Mouse (Mus musculus): ENCODE measurements around the gene BC100530. TPM values are rescaled to one million over a fixed set of nuclear protein-coding genes. Genes with fewer than 3 reads are reported as not detected.
"Not testable (repeated sequence)": the region's sequence is repeated elsewhere in the genome, so short reads cannot be mapped to it uniquely, and the experiment has no call there.

The BC100530 gene
- polyA plus RNA-seq (2016; fragmentation: Nextera tagmentation; extraction: Ambion mirVana) = not detected in 2 replicates

DNA sequence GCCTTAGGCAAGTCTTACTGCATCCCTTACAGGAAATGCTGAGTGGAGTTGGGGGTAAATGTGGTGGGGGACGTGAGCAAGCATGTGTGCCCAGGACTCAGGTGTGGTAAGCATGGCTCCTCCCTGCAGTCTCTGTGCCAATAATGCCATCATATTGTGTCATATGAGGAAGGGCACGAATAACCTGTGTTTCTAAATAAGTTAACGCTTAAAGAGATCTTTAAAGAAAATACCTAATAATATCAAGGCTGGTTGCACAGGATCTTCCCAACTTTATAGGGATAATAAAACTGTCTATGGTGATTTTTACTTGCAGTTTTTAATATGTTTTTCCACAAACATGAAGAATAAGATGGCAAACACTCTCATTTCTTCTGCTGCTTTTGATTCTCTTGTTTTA is at the start of gene BC100530:
Gene BC100530 (minus strand): TSS at position 101 of the 400 bp plus-strand sequence.
- H3K27me3 ChIP-seq (ENCODE audit: insufficient read depth, poor library complexity, severe bottlenecking); H3K27ac ChIP-seq; H3K36me3 ChIP-seq; H3K9me3 ChIP-seq; H3K4me1 ChIP-seq (replicated peaks); H3K4me3 ChIP-seq; DNase-seq (ENCODE audit: low spot score): not testable (repeated sequence)
- 81% methylated on average over 3 of the region's 3 CpGs for WGBS

DNA sequence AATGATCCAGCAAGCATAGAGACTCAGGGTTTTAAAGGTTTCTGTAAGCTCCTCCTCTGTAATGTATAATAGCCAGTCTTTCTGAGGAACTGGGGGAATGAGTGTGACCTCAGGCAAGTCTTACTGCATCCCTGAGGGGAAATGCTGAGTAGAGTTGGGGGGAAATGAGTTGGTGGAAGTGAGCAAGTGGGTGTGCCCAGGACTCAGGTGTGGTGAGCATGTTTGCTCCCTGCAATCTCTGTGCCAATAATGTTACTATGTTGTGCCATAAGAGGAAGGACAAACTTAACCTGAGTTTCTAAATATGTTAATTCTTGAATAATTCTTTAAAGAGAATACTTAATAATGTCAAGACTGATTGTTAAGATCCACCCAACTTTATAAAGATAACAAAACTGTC is 40.8 kb upstream of the BC100530 start, which contains the start of gene Stfa2:
Gene Stfa2 (minus strand): TSS at position 101 of the 400 bp plus-strand sequence.
- Histone ChIP-seq H3K4me3 (no peak within 1 kb of the TSS), H3K36me3 (no peaks in the 10 kb centered on the region), H3K9me3 (no peaks in the 10 kb centered on the region), H3K4me1 (replicated peaks) (no peaks in the 10 kb centered on the region), H3K27ac (no peak within 1 kb of the TSS), H3K27me3 (ENCODE audit: insufficient read depth, poor library complexity, severe bottlenecking) (no peaks in the 10 kb centered on the region)
- DNase-seq (ENCODE audit: low spot score) = no peak

DNA sequence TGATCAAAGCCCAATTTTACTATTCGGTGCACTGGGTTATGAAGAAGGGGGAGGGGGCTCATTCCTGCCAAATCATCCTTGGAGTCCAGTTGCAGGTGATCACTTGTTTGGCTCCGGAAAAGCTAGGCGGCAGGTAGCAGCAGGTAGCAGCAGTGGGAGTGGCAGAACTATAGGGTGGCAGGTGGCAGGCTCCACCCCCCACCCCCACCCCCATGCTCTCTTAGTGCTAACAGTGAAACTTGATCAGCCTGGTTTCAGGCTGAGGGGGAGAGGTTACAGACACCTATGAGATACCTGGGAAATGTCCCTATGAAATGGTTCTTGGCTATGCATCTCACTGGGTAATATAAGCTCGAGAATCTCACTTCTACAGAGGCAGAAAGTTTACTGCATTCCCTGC is 21.5 kb upstream of the BC100530 start:
- no peaks in the 10 kb centered on the region for H3K9me3 ChIP-seq
- WGBS = 35% methylated on average over 4 of the region's 4 CpGs
- no peaks in the 10 kb centered on the region for H3K4me1 ChIP-seq (replicated peaks)
- H3K36me3 ChIP-seq = no peaks in the 10 kb centered on the region
- DNase-seq (ENCODE audit: low spot score) = no peak
- no peak overlapping the region for H3K27ac ChIP-seq
- no peaks in the 10 kb centered on the region for H3K27me3 ChIP-seq (ENCODE audit: insufficient read depth, poor library complexity, severe bottlenecking)
- H3K4me3 ChIP-seq = no peak overlapping the region

DNA sequence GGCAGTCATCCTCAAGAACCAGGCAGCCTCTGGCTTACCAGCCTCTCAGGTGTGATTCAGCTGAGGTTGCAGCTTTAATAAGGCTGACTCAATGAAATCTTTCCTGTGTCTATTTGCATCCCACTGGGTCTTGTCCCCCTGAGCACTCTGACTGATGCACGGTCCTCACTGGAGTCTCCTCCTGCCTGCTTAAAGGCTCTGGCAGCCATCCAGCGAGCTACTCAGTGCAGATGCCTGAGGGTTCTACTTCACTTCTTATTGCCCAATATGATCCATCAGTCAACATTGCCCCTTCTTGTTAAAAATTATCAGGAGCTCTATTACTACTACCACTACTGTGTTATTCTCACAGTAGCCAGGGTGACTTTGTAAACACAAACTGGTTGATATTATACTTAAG is 30.4 kb downstream of the BC100530 start:
- H3K27me3 ChIP-seq (ENCODE audit: insufficient read depth, poor library complexity, severe bottlenecking) = no peaks in the 10 kb centered on the region
- H3K4me1 ChIP-seq (replicated peaks) = no peaks in the 10 kb centered on the region
- WGBS = 77% methylated on average over 2 of the region's 2 CpGs
- H3K9me3 ChIP-seq = no peaks in the 10 kb centered on the region
- no peak overlapping the region for H3K27ac ChIP-seq
- DNase-seq (ENCODE audit: low spot score) = no peak
- no peaks in the 10 kb centered on the region for H3K36me3 ChIP-seq
- H3K4me3 ChIP-seq = no peak overlapping the region

DNA sequence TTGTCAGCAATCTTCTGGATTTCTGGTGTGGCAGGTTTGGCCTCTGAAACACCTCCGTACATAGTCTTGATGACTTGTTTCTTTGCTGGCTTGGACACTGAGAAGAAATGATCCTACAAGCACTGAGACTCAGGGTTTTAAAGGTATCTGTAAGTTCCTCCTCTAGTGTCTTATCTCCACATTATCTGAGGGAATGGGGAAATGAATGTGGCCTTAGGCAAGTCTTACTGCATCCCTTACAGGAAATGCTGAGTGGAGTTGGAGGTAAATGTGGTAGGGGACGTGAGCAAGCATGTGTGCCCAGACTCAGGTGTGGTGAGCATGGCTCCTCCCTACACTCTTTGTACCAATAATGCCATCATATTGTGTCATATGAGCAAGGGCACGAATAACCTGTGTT is 33.3 kb downstream of the BC100530 start, which contains the start of gene BC117090:
Gene BC117090 (minus strand): TSS at position 101 of the 400 bp plus-strand sequence.
- 81% methylated on average over 3 of the region's 3 CpGs for WGBS
- Histone ChIP-seq H3K36me3 (no peaks in the 10 kb centered on the region), H3K4me1 (replicated peaks) (no peaks in the 10 kb centered on the region), H3K9me3 (no peaks in the 10 kb centered on the region), H3K27me3 (ENCODE audit: insufficient read depth, poor library complexity, severe bottlenecking) (no peaks in the 10 kb centered on the region), H3K4me3 (no peak within 1 kb of the TSS), H3K27ac (no peak within 1 kb of the TSS)
- no peak for DNase-seq (ENCODE audit: low spot score)

DNA sequence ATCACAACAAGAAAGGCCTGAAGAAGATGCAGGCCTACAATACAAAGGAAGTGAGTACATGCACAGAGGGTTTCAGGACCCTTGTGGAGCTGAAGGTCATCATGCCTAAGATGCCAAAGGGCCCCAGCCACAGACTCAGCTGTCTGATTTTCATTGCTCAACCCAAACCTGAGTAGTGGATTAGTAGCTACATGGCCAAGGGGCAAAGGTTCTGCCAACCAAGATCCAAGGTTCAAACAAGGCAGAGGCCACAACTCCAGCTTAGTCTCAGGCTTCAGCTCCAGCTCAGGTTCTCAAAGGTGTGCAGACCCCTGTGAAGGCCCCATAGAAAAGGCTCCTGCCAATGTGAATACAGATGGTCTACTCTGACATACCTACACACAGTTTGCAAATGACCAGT is 48.3 kb downstream of the BC100530 start:
- Histone ChIP-seq H3K4me1 (replicated peaks) (no peaks in the 10 kb centered on the region), H3K9me3 (no peaks in the 10 kb centered on the region), H3K27ac (no peak overlapping the region), H3K27me3 (ENCODE audit: insufficient read depth, poor library complexity, severe bottlenecking) (no peaks in the 10 kb centered on the region), H3K36me3 (no peaks in the 10 kb centered on the region), H3K4me3 (no peak overlapping the region)
- DNase-seq (ENCODE audit: low spot score) = no peak

DNA sequence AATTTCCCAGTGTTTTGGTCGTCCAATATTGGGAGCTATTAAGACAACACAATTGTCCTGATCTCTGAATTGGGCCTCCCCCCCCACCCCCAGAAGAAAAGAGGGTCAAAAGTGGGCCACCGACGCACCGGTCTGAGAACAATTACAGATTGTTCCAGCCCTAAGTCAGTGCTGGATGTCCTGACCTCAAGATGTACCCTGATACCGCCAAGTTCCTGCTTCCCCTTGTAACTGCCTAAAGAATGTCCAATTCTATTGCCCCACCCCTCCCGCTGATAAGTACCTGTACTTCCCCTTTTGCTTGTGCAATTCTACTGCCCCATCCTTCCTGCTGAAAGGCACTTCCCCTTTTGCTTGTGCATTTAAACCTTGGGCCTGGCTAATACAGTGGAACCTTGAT is 51.4 kb downstream of the BC100530 start:
- H3K4me1 ChIP-seq (replicated peaks); H3K27ac ChIP-seq; DNase-seq (ENCODE audit: low spot score); H3K9me3 ChIP-seq; H3K4me3 ChIP-seq; H3K27me3 ChIP-seq (ENCODE audit: insufficient read depth, poor library complexity, severe bottlenecking); H3K36me3 ChIP-seq: not testable (repeated sequence)
- 81% methylated on average over 6 of the region's 6 CpGs for WGBS

Other genes starting within 250 kb of the BC100530 start
- gene Csta1, start 236.5 kb downstream of the BC100530 start, polyA plus RNA-seq (2016; fragmentation: Nextera tagmentation; extraction: Ambion mirVana) = not detected in 2 replicates
- not detected in 2 replicates for gene Stfa2l1, start 210.9 kb downstream of the BC100530 start, polyA plus RNA-seq (2016; fragmentation: Nextera tagmentation; extraction: Ambion mirVana)
- not detected in 2 replicates for gene Gm5483, start 183.5 kb downstream of the BC100530 start, polyA plus RNA-seq (2016; fragmentation: Nextera tagmentation; extraction: Ambion mirVana)
- gene Gm5416, start 157.3 kb downstream of the BC100530 start, polyA plus RNA-seq (2016; fragmentation: Nextera tagmentation; extraction: Ambion mirVana) = not detected in 2 replicates
- gene 2010005H15Rik, start 146.3 kb downstream of the BC100530 start, polyA plus RNA-seq (2016; fragmentation: Nextera tagmentation; extraction: Ambion mirVana) = not detected in 2 replicates
- 0.26 and 0.66 TPM in 2 replicates for gene Stfa1, start 90.8 kb downstream of the BC100530 start, polyA plus RNA-seq (2016; fragmentation: Nextera tagmentation; extraction: Ambion mirVana)
- gene BC117090, start 33.4 kb downstream of the BC100530 start, polyA plus RNA-seq (2016; fragmentation: Nextera tagmentation; extraction: Ambion mirVana) = not detected in 2 replicates
- gene Stfa2, start 40.7 kb upstream of the BC100530 start, polyA plus RNA-seq (2016; fragmentation: Nextera tagmentation; extraction: Ambion mirVana) = not detected in 2 replicates
- gene Stfa3, start 87.6 kb upstream of the BC100530 start, polyA plus RNA-seq (2016; fragmentation: Nextera tagmentation; extraction: Ambion mirVana) = not detected in 2 replicates
- 0.04 and 0.10 TPM in 2 replicates for gene Casr, start 194.4 kb upstream of the BC100530 start, polyA plus RNA-seq (2016; fragmentation: Nextera tagmentation; extraction: Ambion mirVana)